Mouse (Mus musculus) liver, embryonic 13.5 days (tissue): ENCODE measurements around the gene D930048N14Rik. TPM values are rescaled to one million over a fixed set of nuclear protein-coding genes. Genes with fewer than 3 reads are reported as not detected.
A peak's percentile ranks its signal among the peaks of the same experiment; 100 is the strongest.
"Not testable (repeated sequence)": the region's sequence is repeated elsewhere in the genome, so short reads cannot be mapped to it uniquely, and the experiment has no call there.

ENCODE experiments used
- ATAC-seq: fragments of 200-750 bp; cut with Nextera tagmentation; 2 replicates; pipeline ENCODE4 v1.8.0; 2017; ENCODE audit warnings: low read depth, mild to moderate bottlenecking, moderate number of reproducible peaks, moderate library complexity
- DNase-seq: peaks from one replicate; pipeline ENCODE4 v3.0.0; 2022
- H3K27ac ChIP-seq: fragments of 300-500 bp; sonication (generic); 2 replicates; pipeline ENCODE4 v1.5.1; 2015; ENCODE audit warnings: moderate library complexity, mild to moderate bottlenecking, inconsistent platforms
- H3K27me3 ChIP-seq: fragments of 300-500 bp; sonication (generic); 2 replicates; pipeline ENCODE4 v1.6.1; 2015; ENCODE audit warnings: mild to moderate bottlenecking, inconsistent platforms
- H3K36me3 ChIP-seq: fragments of 300-500 bp; sonication (generic); 2 replicates; pipeline ENCODE4 v1.6.1; 2015; ENCODE audit warnings: mild to moderate bottlenecking, inconsistent platforms
- H3K4me1 ChIP-seq: fragments of 300-500 bp; sonication (generic); replicated peaks from 2 replicates; pipeline ENCODE4 v1.6.1; 2015; ENCODE audit warnings: inconsistent platforms
- H3K4me2 ChIP-seq: fragments of 300-500 bp; sonication (generic); 2 replicates; pipeline ENCODE4 v1.6.1; 2015; ENCODE audit warnings: inconsistent platforms, mild to moderate bottlenecking, moderate library complexity
- H3K4me3 ChIP-seq: fragments of 300-500 bp; sonication (generic); replicated peaks from 2 replicates; pipeline ENCODE4 v1.5.1; 2015; ENCODE audit warnings: mild to moderate bottlenecking, inconsistent platforms
- H3K9ac ChIP-seq: fragments of 300-500 bp; sonication (generic); 2 replicates; pipeline ENCODE4 v1.6.1; 2015; ENCODE audit warnings: mild to moderate bottlenecking, inconsistent platforms
- H3K9me3 ChIP-seq: fragments of 300-500 bp; sonication (generic); replicated peaks from 2 replicates; pipeline ENCODE4 v1.6.1; 2016; ENCODE audit warnings: inconsistent platforms
- WGBS: fragments of 180-500 bp; shearing (Covaris S2); methylation state at CpG from one replicate; pipeline ENCODE4 v1.1.7; 2015; ENCODE audit not compliant: insufficient replicate concordance; 5-methylcytosine and 5-hydroxymethylcytosine counted together
- polyA plus RNA-seq: library from polyadenylated mRNA; unstranded; fragments of >200 nt; fragmentation: Nextera tagmentation; extraction: Ambion mirVana; gene quantifications from 2 replicates; pipeline ENCODE4 v1.2.1, GENCODE M21; 2015

Gene D930048N14Rik
- polyA plus RNA-seq = 0.29 and 0.49 TPM in 2 replicates

DNA sequence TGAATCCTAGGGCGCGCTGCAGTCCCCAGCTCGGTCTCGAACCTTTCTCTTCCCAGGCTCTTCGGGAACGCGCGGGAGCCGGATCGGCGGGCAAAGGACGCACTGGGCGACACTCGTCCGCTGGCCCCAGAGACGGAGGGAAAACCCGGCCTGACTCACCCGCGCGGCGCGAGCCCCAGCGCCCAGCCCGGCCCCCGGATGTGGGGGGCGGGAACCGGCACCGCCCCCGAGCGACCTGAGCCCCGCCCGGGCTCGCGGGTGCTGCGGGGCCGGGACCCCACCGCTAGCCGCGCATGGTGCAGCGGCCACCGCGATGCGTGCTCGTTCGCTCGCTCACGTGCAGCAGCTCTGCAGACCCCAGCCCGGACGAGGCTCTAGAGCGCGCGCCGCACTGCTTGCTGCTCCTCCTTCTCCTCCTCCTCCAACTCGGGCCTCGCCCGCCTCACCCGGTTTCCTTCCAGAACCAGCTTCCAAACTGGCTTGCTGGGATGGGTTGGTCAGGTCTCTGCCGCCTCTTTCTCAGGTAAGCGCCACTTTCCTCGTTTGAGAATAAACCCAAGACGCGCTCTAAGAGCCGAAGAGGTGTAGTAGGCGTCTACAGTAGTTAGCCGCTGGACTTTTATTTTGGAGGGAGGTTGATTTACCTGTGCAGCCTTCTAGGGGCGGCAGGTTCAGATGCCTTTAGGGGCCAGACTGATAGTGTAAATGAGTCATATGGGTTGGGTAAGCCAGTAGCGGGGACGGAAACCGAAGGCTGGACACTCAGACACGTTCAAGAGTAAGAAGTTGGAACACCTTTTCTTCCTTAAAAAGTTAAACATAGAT, at the start of gene D930048N14Rik, which contains the start of gene N4bp3:
Gene D930048N14Rik, plus strand, starts transcription at position 264 of the 825 bp plus-strand sequence.
Gene N4bp3, minus strand, starts transcription at position 152 of the 825 bp plus-strand sequence.
- H3K9me3 ChIP-seq = no peaks in the 10 kb centered on the region
- H3K27ac ChIP-seq = no peak within 1 kb of the TSS
- WGBS = under 1% methylated on average over 70 of the region's 70 CpGs
- no peaks in the 10 kb centered on the region for H3K36me3 ChIP-seq
- peaks cover 35% of the 10 kb centered on the region for H3K4me1 ChIP-seq
- peak; percentile 57 for ATAC-seq
- peak within 1 kb of the TSS; percentile 66 for H3K4me3 ChIP-seq
- H3K27me3 ChIP-seq = peaks cover 54% of the 10 kb centered on the region
- H3K4me2 ChIP-seq = peak within 1 kb of the TSS; percentile 81
- H3K9ac ChIP-seq = peak within 1 kb of the TSS; percentile 68
- peak; percentile 30 for DNase-seq

GRCm38 (mm10) chr11:51602253-51602652, 48.5 kb upstream of the D930048N14Rik start:
- ATAC-seq (no peak), DNase-seq (no peak)
- WGBS = 79% methylated on average over 3 of the region's 3 CpGs
- no peaks in the 10 kb centered on the region for H3K27me3 ChIP-seq
- H3K9ac ChIP-seq = peak overlapping the region; percentile 7; the same call in 1 of the 2 replicates
- H3K4me3 ChIP-seq = peak overlapping the region; percentile 9; the same call in 1 of the 2 replicates
- peaks cover 85% of the 10 kb centered on the region for H3K36me3 ChIP-seq
- peaks cover 44% of the 10 kb centered on the region for H3K4me1 ChIP-seq
- H3K27ac ChIP-seq = peak overlapping the region; percentile 10
- H3K9me3 ChIP-seq = no peaks in the 10 kb centered on the region
- peak overlapping the region; percentile 3; the same call in 1 of the 2 replicates for H3K4me2 ChIP-seq

DNA sequence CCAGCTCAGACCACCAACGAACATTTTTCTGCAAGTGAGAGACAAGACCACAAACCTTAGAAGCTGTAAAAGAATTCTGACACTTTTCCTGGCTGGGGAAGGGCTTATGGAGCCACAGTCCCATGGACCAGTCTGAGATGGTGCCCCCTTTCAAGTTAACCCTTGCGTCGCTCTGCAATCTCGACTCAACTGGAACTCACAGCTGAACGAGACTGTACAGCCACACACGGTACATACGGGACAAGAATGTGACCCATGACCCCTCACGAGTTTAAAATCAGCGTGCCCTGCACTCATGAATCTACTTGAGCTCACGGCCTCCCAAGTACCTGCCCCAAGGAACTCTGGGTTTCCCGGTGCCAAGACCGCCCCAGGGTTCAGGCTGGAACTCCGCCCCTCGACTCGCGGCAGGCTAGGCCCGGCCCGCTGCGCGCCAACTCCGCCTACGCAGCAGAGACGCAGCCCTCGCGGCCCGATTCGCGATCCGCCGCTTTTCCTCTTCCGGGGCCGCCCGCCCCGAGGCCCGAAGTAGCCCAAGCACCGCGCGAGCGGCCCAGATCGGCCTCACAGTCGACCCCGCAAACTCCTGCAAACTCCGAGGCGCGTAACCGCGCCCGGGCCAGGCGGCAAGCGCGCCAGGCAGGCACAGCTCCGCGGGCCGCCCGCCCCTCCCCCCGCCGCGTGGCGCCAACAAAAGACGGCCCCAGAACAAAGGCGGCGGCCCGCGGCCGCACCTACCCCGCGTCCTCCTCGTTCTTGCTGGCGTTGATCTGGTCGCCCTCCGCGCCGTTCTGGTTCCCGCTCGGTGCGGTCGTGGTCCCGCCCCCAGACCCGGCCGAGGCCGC, 44.9 kb upstream of the D930048N14Rik start:
- under 1% methylated on average over 80 of the region's 81 CpGs for WGBS
- Histone ChIP-seq H3K4me1 (peaks cover 79% of the 10 kb centered on the region), H3K27me3 (no peaks in the 10 kb centered on the region), H3K27ac (peak overlapping the region; percentile 95), H3K4me2 (peak overlapping the region; percentile 95), H3K9ac (peak overlapping the region; percentile 97), H3K9me3 (no peaks in the 10 kb centered on the region), H3K4me3 (peak overlapping the region; percentile 97), H3K36me3 (peaks cover 49% of the 10 kb centered on the region)
- DNase-seq (peak; percentile 84), ATAC-seq (peak; percentile 73)

DNA sequence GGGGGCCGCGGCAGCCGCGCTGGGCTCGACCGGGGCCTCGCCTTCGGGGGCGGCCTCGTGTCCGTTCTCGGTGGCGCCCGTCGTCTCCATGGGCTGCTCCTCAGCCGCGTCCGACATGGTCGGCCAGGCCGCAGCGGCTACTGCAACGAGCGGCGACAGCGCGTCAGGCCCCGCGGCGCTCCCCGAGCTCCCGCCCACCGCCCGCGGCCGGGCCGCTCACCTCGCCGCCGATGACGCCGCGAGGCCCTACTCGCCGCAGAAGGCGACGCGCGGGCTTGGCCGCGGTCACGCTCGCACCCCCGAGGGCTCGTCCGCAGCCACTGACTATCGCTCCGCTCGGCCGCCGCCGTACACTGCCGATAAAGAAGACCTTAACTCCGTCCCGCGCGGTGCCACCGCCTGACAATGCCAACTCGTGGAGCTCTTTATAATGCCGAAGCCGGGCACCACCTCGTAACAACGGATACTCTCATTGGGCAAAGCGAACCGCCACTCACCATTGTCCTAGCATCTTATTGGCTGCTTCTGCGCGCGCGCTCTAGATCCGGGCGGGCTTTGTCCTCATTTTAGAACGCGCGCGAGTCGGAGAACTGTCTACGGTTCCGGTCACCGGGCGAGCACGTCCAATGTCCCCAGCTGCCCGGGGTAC, 44.2 kb upstream of the D930048N14Rik start, which contains the start of gene Hnrnpab:
Gene Hnrnpab, minus strand, starts transcription at position 401 of the 649 bp plus-strand sequence.
- Histone ChIP-seq H3K9me3 (no peaks in the 10 kb centered on the region), H3K4me3 (peak within 1 kb of the TSS; percentile 97), H3K36me3 (peaks cover 41% of the 10 kb centered on the region), H3K9ac (peak within 1 kb of the TSS; percentile 97), H3K27ac (peak within 1 kb of the TSS; percentile 95), H3K4me1 (peaks cover 83% of the 10 kb centered on the region), H3K4me2 (peak within 1 kb of the TSS; percentile 95), H3K27me3 (no peaks in the 10 kb centered on the region)
- DNase-seq (peak; percentile 96), ATAC-seq (peak; percentile 82)
- WGBS = under 1% methylated on average over 82 of the region's 91 CpGs

- DNase-seq (no peak), ATAC-seq (peak; percentile 57)
Observed at GRCm38 (mm10) chr11:51607096-51607738, 43.5 kb upstream of the D930048N14Rik start.

GRCm38 (mm10) chr11:51609266-51609909, 41.4 kb upstream of the D930048N14Rik start:
- ATAC-seq (peak; percentile 62), DNase-seq (peak; percentile 56)
- Histone ChIP-seq H3K27me3 (no peaks in the 10 kb centered on the region), H3K36me3 (peaks cover 13% of the 10 kb centered on the region), H3K9ac (peak overlapping the region; percentile 44), H3K9me3 (no peaks in the 10 kb centered on the region), H3K4me2 (peak overlapping the region; percentile 46), H3K4me1 (peaks cover 59% of the 10 kb centered on the region), H3K27ac (peak overlapping the region; percentile 90), H3K4me3 (peak overlapping the region; percentile 4)
- WGBS = 16% methylated on average over 3 of the region's 3 CpGs

More at GRCm38 (mm10) chr11:51607096-51607738, 43.5 kb upstream of the D930048N14Rik start:
- H3K36me3 ChIP-seq = peaks cover 35% of the 10 kb centered on the region
- H3K9ac ChIP-seq = peak overlapping the region; percentile 97
- H3K27me3 ChIP-seq = no peaks in the 10 kb centered on the region
- H3K9me3 ChIP-seq = no peaks in the 10 kb centered on the region
- peak overlapping the region; percentile 95 for H3K4me2 ChIP-seq
- H3K27ac ChIP-seq = peak overlapping the region; percentile 90
- H3K4me3 ChIP-seq = peak overlapping the region; percentile 97
- H3K4me1 ChIP-seq = peaks cover 80% of the 10 kb centered on the region
- 9% methylated on average over 15 of the region's 15 CpGs for WGBS

DNA sequence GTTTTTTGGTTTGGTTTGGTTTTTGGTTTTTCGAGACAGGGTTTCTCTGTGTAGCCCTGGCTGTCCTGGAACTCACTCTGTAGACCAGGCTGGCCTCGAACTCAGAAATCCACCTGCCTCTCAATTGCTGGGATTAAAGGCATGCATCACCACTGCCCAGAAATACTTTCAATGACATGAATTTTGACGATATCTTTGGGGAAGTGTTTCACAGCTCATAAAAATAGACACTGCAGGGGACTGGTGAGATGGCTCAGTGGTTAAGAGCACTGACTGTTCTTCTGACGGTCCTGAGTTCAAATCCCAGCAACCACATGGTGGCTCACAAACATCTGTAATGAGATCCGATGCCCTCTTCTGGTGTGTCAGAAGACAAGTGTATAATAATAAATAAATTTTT, 40.8 kb upstream of the D930048N14Rik start:
- peaks cover 59% of the 10 kb centered on the region for H3K4me1 ChIP-seq
- DNase-seq, ATAC-seq, H3K36me3 ChIP-seq, H3K4me3 ChIP-seq, H3K27me3 ChIP-seq, H3K9me3 ChIP-seq: not testable (repeated sequence)
- H3K4me2 ChIP-seq = peak overlapping the region; percentile 46
- 47% methylated on average over 5 of the region's 5 CpGs for WGBS
- peak overlapping the region; percentile 44 for H3K9ac ChIP-seq
- H3K27ac ChIP-seq = peak overlapping the region; percentile 90

DNA sequence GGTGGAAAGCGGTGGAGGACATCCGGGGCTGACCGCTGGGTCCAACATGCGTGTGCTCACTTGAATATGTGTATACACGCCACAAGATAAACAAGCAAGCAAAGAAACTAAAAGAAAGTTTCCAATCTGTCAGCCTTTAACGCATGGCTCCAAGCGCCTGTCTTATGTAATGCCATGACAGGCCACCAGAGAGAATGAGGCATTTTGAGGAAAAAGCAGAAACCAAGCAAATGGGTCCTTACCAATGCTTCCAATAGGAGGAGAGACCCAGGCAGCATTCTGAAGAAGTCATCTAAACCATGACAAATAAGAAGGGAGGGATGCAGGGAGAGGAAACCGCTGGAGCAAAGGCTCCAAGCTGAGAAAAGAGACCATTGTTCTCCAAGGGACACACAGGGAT, 36.5 kb upstream of the D930048N14Rik start:
- H3K4me2 ChIP-seq = 0 out of 2 replicates have a peak overlapping the region, but pooled peaks have one; percentile 77
- ATAC-seq (no peak), DNase-seq (no peak)
- H3K9ac ChIP-seq = 0 out of 2 replicates have a peak overlapping the region, but pooled peaks have one; percentile 79
- H3K9me3 ChIP-seq = no peaks in the 10 kb centered on the region
- WGBS = 81% methylated on average over 8 of the region's 8 CpGs
- H3K4me3 ChIP-seq = no peak overlapping the region
- H3K27ac ChIP-seq = 0 out of 2 replicates have a peak overlapping the region, but pooled peaks have one; percentile 85
- no peaks in the 10 kb centered on the region for H3K27me3 ChIP-seq
- no peaks in the 10 kb centered on the region for H3K36me3 ChIP-seq
- H3K4me1 ChIP-seq = peaks cover 58% of the 10 kb centered on the region

DNA sequence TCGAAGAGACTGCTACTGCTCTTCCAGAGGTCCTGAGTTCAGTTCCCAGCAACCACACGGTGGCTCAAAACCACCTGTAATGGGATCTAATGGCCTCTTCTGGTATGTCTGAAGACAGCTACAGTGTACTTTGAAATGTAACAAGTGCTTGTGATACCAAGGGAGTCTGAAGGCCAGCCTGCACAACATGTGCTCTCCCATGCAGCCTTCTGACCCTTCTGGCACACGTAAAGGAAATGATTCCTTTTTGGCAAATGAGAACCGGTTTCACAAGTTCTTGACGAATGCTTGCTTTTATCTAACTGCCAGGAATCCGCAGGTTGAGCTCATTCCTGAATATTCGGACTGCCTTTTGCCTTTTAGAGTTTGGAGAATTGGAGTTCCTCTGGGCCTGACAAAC, 35.6 kb upstream of the D930048N14Rik start:
- ATAC-seq = no peak
- no peak for DNase-seq
- Histone ChIP-seq H3K4me2 (peak overlapping the region; percentile 77), H3K36me3 (no peaks in the 10 kb centered on the region), H3K27ac (peak overlapping the region; percentile 85), H3K9me3 (no peaks in the 10 kb centered on the region), H3K4me3 (peak overlapping the region; percentile 57), H3K27me3 (no peaks in the 10 kb centered on the region), H3K4me1 (peaks cover 53% of the 10 kb centered on the region), H3K9ac (peak overlapping the region; percentile 79)
- 29% methylated on average over 7 of the region's 7 CpGs for WGBS

DNA sequence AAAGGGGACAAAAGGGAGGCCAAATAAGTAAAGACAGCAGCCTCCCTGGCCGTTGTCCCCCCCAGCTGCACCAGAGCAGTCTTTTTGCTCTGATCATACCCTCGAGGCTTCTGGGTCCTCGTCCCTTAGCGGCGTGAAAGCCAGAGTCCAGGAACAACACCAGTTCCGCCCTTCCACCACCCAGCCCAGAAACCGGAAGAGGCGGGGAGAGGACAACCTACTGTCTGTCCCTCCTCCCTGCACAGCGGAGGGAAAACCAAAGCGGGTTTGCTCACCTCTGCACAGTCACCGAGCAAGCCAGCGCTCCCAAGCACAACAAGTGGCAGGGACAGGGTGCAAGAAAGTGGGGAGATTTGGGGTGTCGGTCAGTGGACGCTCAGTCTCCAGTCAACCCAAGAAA, 35.2 kb upstream of the D930048N14Rik start:
- peak overlapping the region; percentile 57 for H3K4me3 ChIP-seq
- WGBS = under 1% methylated on average over 14 of the region's 14 CpGs
- DNase-seq (peak; percentile 80), ATAC-seq (peak; percentile 87)
- H3K4me1 ChIP-seq = peaks cover 53% of the 10 kb centered on the region
- no peaks in the 10 kb centered on the region for H3K36me3 ChIP-seq
- H3K27ac ChIP-seq = peak overlapping the region; percentile 85
- peak overlapping the region; percentile 77 for H3K4me2 ChIP-seq
- H3K27me3 ChIP-seq = no peaks in the 10 kb centered on the region
- H3K9ac ChIP-seq = peak overlapping the region; percentile 79
- no peaks in the 10 kb centered on the region for H3K9me3 ChIP-seq
